Mouse (Mus musculus): ENCODE measurements around the gene Gas1.

DNA sequence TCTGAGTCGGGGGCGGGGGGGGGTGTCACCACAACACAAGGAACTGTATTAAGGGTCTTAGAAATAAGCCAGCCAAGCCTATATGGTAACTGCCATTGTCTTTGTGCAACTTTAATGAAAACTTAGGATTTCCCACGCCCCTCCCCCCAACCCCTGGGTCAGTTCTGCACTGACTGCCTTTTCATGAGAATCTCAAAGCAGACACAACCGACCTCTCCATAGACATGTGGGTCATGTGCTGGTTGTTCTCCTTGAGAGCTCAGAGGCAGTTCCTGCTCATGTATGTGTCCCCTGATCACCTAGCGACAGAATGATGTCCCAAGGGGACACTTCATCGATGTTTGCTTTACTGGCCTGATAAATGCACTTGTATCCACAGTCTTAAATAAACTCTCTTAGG lies 27.6 kb upstream of the Gas1 start:
- TF ChIP-seq CTCF (IDR thresholded peaks at IDR 0.05; ENCODE audit: control insufficient read depth, insufficient read depth, low read length), result no peak
- no peak for TF ChIP-seq POLR2A (IDR thresholded peaks at IDR 0.05; ENCODE audit: borderline replicate concordance, control insufficient read depth, low read depth, low read length)

Data from bone marrow, adult 2 months (tissue).